Mouse (Mus musculus): ENCODE data around the gene Crybb1.

Gene Crybb1

GRCm38 (mm10) chr5:112265515-112265914 is 9.9 kb downstream of the Crybb1 start:
- no peak for DNase-seq (ENCODE audit: extremely low read depth, low read depth, low spot score)

GRCm38 (mm10) chr5:112266011-112266777 is 10.6 kb downstream of the Crybb1 start:
- DNase-seq (ENCODE audit: extremely low read depth, low read depth, low spot score) = no peak

GRCm38 (mm10) chr5:112270764-112271541 is 15.3 kb downstream of the Crybb1 start:
- DNase-seq (ENCODE audit: extremely low read depth, low read depth, low spot score) = no peak

GRCm38 (mm10) chr5:112272934-112273333 is 17.3 kb downstream of the Crybb1 start:
- no peak for DNase-seq (ENCODE audit: extremely low read depth, low read depth, low spot score)

GRCm38 (mm10) chr5:112273746-112274463 is 18.3 kb downstream of the Crybb1 start:
- DNase-seq (ENCODE audit: extremely low read depth, low read depth, low spot score) = no peak

- no peak for DNase-seq (ENCODE audit: extremely low read depth, low read depth, low spot score)
Measured at GRCm38 (mm10) chr5:112275021-112275804, 19.6 kb downstream of the Crybb1 start.

GRCm38 (mm10) chr5:112276267-112276873 is 20.8 kb downstream of the Crybb1 start, which contains the start of gene Tpst2:
Gene Tpst2, plus strand, starts transcription at chr5:112276691.
- DNase-seq (ENCODE audit: extremely low read depth, low read depth, low spot score) = peak; percentile 63

- no peak for DNase-seq (ENCODE audit: extremely low read depth, low read depth, low spot score)
Measured at GRCm38 (mm10) chr5:112276907-112277348, 21.3 kb downstream of the Crybb1 start.

GRCm38 (mm10) chr5:112277906-112278470 is 22.4 kb downstream of the Crybb1 start:
- no peak for DNase-seq (ENCODE audit: extremely low read depth, low read depth, low spot score)

- no peak for DNase-seq (ENCODE audit: extremely low read depth, low read depth, low spot score)
Measured at GRCm38 (mm10) chr5:112279181-112280021, 23.8 kb downstream of the Crybb1 start.

- DNase-seq (ENCODE audit: extremely low read depth, low read depth, low spot score) = no peak
Measured at GRCm38 (mm10) chr5:112280151-112280550, 24.5 kb downstream of the Crybb1 start.

- DNase-seq (ENCODE audit: extremely low read depth, low read depth, low spot score) = no peak
Measured at GRCm38 (mm10) chr5:112280863-112281660, 25.4 kb downstream of the Crybb1 start.

GRCm38 (mm10) chr5:112281676-112282075 is 26.1 kb downstream of the Crybb1 start:
- DNase-seq (ENCODE audit: extremely low read depth, low read depth, low spot score) = no peak

- DNase-seq (ENCODE audit: extremely low read depth, low read depth, low spot score) = no peak
Measured at GRCm38 (mm10) chr5:112282123-112282779, 26.6 kb downstream of the Crybb1 start.

GRCm38 (mm10) chr5:112282780-112283482 is 27.3 kb downstream of the Crybb1 start:
- no peak for DNase-seq (ENCODE audit: extremely low read depth, low read depth, low spot score)

- no peak for DNase-seq (ENCODE audit: extremely low read depth, low read depth, low spot score)
Measured at GRCm38 (mm10) chr5:112283543-112284202, 28.1 kb downstream of the Crybb1 start.
